Mouse (Mus musculus): ENCODE measurements at regions not wholly inside any gene's neighbourhood (a gene's known extent, or its start where the extent isn't known, plus 50 kb on each side); places are given as distances from the start of the nearest gene placed in this dataset.

- H3K9me3 ChIP-seq = no peaks in the 10 kb centered on the region
- H3K36me3 ChIP-seq = no peaks in the 10 kb centered on the region
- no peak overlapping the region for H3K9ac ChIP-seq
- H3K4me2 ChIP-seq = no peak overlapping the region
- H3K27me3 ChIP-seq = no peaks in the 10 kb centered on the region
- no peak overlapping the region for H3K4me3 ChIP-seq
- ATAC-seq (ENCODE audit: insufficient number of reproducible peaks, insufficient read depth, low FRiP score, low TSS enrichment, low read depth) = no peak
- H3K4me1 ChIP-seq = no peaks in the 10 kb centered on the region
- H3K27ac ChIP-seq = no peak overlapping the region
- WGBS = 65% methylated on average over 5 of the region's 5 CpGs
These were observed 60.9 kb upstream of the Foxa2 start for GRCm38 (mm10) chr2:148107607-148108115.

GRCm38 (mm10) chr2:148110149-148110548 lies 63.4 kb upstream of the Foxa2 start:
- H3K36me3 ChIP-seq = no peaks in the 10 kb centered on the region
- no peaks in the 10 kb centered on the region for H3K9me3 ChIP-seq
- H3K9ac ChIP-seq = no peak overlapping the region
- H3K27me3 ChIP-seq = no peaks in the 10 kb centered on the region
- 34% methylated on average over 2 of the region's 2 CpGs for WGBS
- H3K4me3 ChIP-seq = no peak overlapping the region
- ATAC-seq (ENCODE audit: insufficient number of reproducible peaks, insufficient read depth, low FRiP score, low TSS enrichment, low read depth) = no peak
- H3K27ac ChIP-seq = no peak overlapping the region
- H3K4me2 ChIP-seq = no peak overlapping the region
- no peaks in the 10 kb centered on the region for H3K4me1 ChIP-seq

- no peak for ATAC-seq (ENCODE audit: insufficient number of reproducible peaks, insufficient read depth, low FRiP score, low TSS enrichment, low read depth)
- H3K9ac ChIP-seq = no peak overlapping the region
- no peak overlapping the region; the same call in 1 of the 2 replicates for H3K4me2 ChIP-seq
- H3K4me3 ChIP-seq = no peak overlapping the region
- H3K27me3 ChIP-seq = no peaks in the 10 kb centered on the region
- H3K36me3 ChIP-seq = no peaks in the 10 kb centered on the region
- 22% methylated on average over 10 of the region's 10 CpGs for WGBS
- H3K27ac ChIP-seq = no peak overlapping the region
- no peaks in the 10 kb centered on the region for H3K4me1 ChIP-seq
- H3K9me3 ChIP-seq = no peaks in the 10 kb centered on the region
These were observed 65.1 kb upstream of the Foxa2 start for GRCm38 (mm10) chr2:148111889-148112288.

GRCm38 (mm10) chr2:148113184-148113583 lies 66.4 kb upstream of the Foxa2 start:
- no peaks in the 10 kb centered on the region for H3K4me1 ChIP-seq
- no peak for ATAC-seq (ENCODE audit: insufficient number of reproducible peaks, insufficient read depth, low FRiP score, low TSS enrichment, low read depth)
- WGBS = 59% methylated on average over 2 of the region's 2 CpGs

GRCm38 (mm10) chr2:148114600-148114999 lies 67.8 kb upstream of the Foxa2 start:
- H3K4me3 ChIP-seq = no peak overlapping the region
- no peaks in the 10 kb centered on the region for H3K27me3 ChIP-seq
- 26% methylated on average over 4 of the region's 4 CpGs for WGBS
- no peaks in the 10 kb centered on the region for H3K9me3 ChIP-seq
- no peak overlapping the region for H3K4me2 ChIP-seq
- ATAC-seq (ENCODE audit: insufficient number of reproducible peaks, insufficient read depth, low FRiP score, low TSS enrichment, low read depth) = no peak
- H3K27ac ChIP-seq = no peak overlapping the region
- no peaks in the 10 kb centered on the region for H3K4me1 ChIP-seq
- no peak overlapping the region for H3K9ac ChIP-seq
- no peaks in the 10 kb centered on the region for H3K36me3 ChIP-seq

More at GRCm38 (mm10) chr2:148113184-148113583, 66.4 kb upstream of the Foxa2 start:
- no peak overlapping the region for H3K4me3 ChIP-seq
- H3K27me3 ChIP-seq = no peaks in the 10 kb centered on the region
- H3K9me3 ChIP-seq = no peaks in the 10 kb centered on the region
- H3K4me2 ChIP-seq = no peak overlapping the region
- H3K36me3 ChIP-seq = no peaks in the 10 kb centered on the region
- H3K27ac ChIP-seq = no peak overlapping the region
- H3K9ac ChIP-seq = no peak overlapping the region

GRCm38 (mm10) chr2:148116033-148116790 lies 69.4 kb upstream of the Foxa2 start:
- Histone ChIP-seq H3K9ac (no peak overlapping the region), H3K4me2 (no peak overlapping the region), H3K4me1 (no peaks in the 10 kb centered on the region), H3K9me3 (no peaks in the 10 kb centered on the region), H3K27ac (no peak overlapping the region), H3K4me3 (no peak overlapping the region), H3K36me3 (no peaks in the 10 kb centered on the region), H3K27me3 (peaks cover 5% of the 10 kb centered on the region; the same call in 1 of the 2 replicates)
- whole genome bisulfite sequencing = 85% methylated on average over 3 of the region's 3 CpGs
- no peak for ATAC-seq (ENCODE audit: insufficient number of reproducible peaks, insufficient read depth, low FRiP score, low TSS enrichment, low read depth)

- ATAC-seq (ENCODE audit: insufficient number of reproducible peaks, insufficient read depth, low FRiP score, low TSS enrichment, low read depth) = no peak
- 48% methylated on average over 2 of the region's 2 CpGs for WGBS
- H3K4me2 ChIP-seq = no peak overlapping the region
These were observed 70.7 kb upstream of the Foxa2 start for GRCm38 (mm10) chr2:148117420-148117819.

GRCm38 (mm10) chr2:148121885-148122876 lies 75.4 kb upstream of the Foxa2 start:
- Histone ChIP-seq H3K4me2 (peak overlapping the region; percentile 40), H3K9ac (0 out of 2 replicates have a peak overlapping the region, but pooled peaks have one; percentile 23), H3K36me3 (no peaks in the 10 kb centered on the region), H3K27me3 (peaks cover 5% of the 10 kb centered on the region; the same call in 1 of the 2 replicates), H3K4me3 (no peak overlapping the region), H3K27ac (no peak overlapping the region), H3K9me3 (no peaks in the 10 kb centered on the region), H3K4me1 (peaks cover 5% of the 10 kb centered on the region)
- whole genome bisulfite sequencing = 30% methylated on average over 13 of the region's 13 CpGs
- ATAC-seq (ENCODE audit: insufficient number of reproducible peaks, insufficient read depth, low FRiP score, low TSS enrichment, low read depth) = no peak

More at GRCm38 (mm10) chr2:148117420-148117819, 70.7 kb upstream of the Foxa2 start:
- no peaks in the 10 kb centered on the region for H3K36me3 ChIP-seq
- no peak overlapping the region for H3K9ac ChIP-seq
- H3K27me3 ChIP-seq = peaks cover 5% of the 10 kb centered on the region; the same call in 1 of the 2 replicates
- H3K4me3 ChIP-seq = no peak overlapping the region
- H3K9me3 ChIP-seq = no peaks in the 10 kb centered on the region
- H3K27ac ChIP-seq = no peak overlapping the region
- peaks cover under 1% of the 10 kb centered on the region for H3K4me1 ChIP-seq

- Histone ChIP-seq H3K9ac (no peak overlapping the region), H3K9me3 (no peaks in the 10 kb centered on the region), H3K27ac (no peak overlapping the region), H3K4me2 (no peak overlapping the region), H3K4me1 (peaks cover 5% of the 10 kb centered on the region), H3K4me3 (no peak overlapping the region), H3K27me3 (peaks cover 5% of the 10 kb centered on the region; the same call in 1 of the 2 replicates), H3K36me3 (no peaks in the 10 kb centered on the region)
- 48% methylated on average over 3 of the region's 3 CpGs for WGBS
- ATAC-seq (ENCODE audit: insufficient number of reproducible peaks, insufficient read depth, low FRiP score, low TSS enrichment, low read depth) = no peak
These were observed 77.0 kb upstream of the Foxa2 start for GRCm38 (mm10) chr2:148123780-148124179.

GRCm38 (mm10) chr2:148133811-148134210 lies 87.0 kb upstream of the Foxa2 start:
- H3K9me3 ChIP-seq = no peaks in the 10 kb centered on the region
- no peak overlapping the region for H3K27ac ChIP-seq
- WGBS = 82% methylated on average over 1 of the region's 1 CpGs
- no peaks in the 10 kb centered on the region for H3K36me3 ChIP-seq
- no peak overlapping the region for H3K4me3 ChIP-seq
- no peak overlapping the region for H3K9ac ChIP-seq
- no peak for ATAC-seq (ENCODE audit: insufficient number of reproducible peaks, insufficient read depth, low FRiP score, low TSS enrichment, low read depth)
- no peaks in the 10 kb centered on the region for H3K27me3 ChIP-seq
- no peak overlapping the region for H3K4me2 ChIP-seq
- no peaks in the 10 kb centered on the region for H3K4me1 ChIP-seq

GRCm38 (mm10) chr2:148141936-148142335 lies 95.2 kb upstream of the Foxa2 start:
- Histone ChIP-seq H3K27me3 (no peaks in the 10 kb centered on the region), H3K4me1 (no peaks in the 10 kb centered on the region), H3K9me3 (no peaks in the 10 kb centered on the region), H3K27ac (no peak overlapping the region), H3K4me3 (no peak overlapping the region), H3K4me2 (no peak overlapping the region), H3K36me3 (no peaks in the 10 kb centered on the region), H3K9ac (no peak overlapping the region)
- ATAC-seq (ENCODE audit: insufficient number of reproducible peaks, insufficient read depth, low FRiP score, low TSS enrichment, low read depth) = no peak
- WGBS = 72% methylated on average over 4 of the region's 4 CpGs
